Mouse (Mus musculus) cerebellum, adult 2 months (tissue): ENCODE results near the gene Gpx7.

Experiments used
- CTCF ChIP-seq: fragments of 200-500 bp; IDR thresholded peaks from 2 replicates; pipeline ENCODE4 v1.5.1; 2011; ENCODE audit warnings: low read depth, mild to moderate bottlenecking, control low read depth, low read length, moderate library complexity, borderline replicate concordance; ENCODE audit not compliant: insufficient read depth
- POLR2A ChIP-seq: fragments of 200-500 bp; IDR thresholded peaks from 2 replicates; pipeline ENCODE4 v1.6.1; 2011; ENCODE audit warnings: low read length, control low read depth, borderline replicate concordance; ENCODE audit not compliant: insufficient read depth

GRCm38 (mm10) chr4:108435646-108436045, 28.9 kb upstream of the Gpx7 start:
- TF ChIP-seq CTCF (no peak), POLR2A (no peak)
